Mouse (Mus musculus) left cerebral cortex, adult 11 months (tissue): ENCODE results near the gene Col4a1.

ENCODE experiments used
- DNase-seq: peaks from one replicate; pipeline ENCODE4 v3.0.0; 2022; ENCODE audit warnings: low spot score

Col4a1 gene

DNA sequence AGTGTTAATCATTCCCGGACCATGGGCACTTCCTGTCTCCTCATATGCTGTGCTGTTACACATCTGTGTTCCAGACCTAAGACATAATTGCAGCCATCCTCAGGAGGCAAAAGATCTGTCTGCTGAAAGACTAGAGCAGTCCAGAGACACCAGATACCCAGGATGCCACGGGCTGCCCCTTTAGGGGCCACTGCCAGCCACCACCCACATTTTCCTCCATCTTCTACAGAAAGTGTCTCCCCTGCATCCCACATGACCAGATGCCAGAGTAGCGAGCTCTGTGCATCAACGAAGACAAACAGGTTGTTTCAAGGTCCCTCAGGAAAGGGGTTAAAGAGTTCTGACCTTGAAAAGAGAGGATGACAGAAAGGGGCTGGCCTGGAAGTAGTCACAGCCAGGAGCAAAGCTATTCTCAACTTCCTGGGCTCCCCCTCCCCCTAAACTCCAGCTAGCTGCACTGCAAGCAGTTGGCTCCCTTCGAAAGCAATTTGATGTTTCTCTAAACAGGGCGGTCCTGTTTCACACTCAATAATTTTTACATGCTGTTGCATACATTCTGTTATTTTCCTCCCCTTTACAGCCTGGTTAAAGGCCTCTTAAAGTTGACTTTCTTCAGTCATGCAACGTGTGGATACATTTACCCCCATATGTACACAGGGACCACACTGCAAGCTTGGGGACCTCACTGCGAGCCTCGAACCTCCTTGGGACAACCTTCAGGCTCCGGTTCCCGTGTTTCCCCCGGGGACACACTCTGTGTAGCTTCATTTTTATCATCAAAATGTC, 13.9 kb downstream of the Col4a1 start:
- DNase-seq, result no peak

DNA sequence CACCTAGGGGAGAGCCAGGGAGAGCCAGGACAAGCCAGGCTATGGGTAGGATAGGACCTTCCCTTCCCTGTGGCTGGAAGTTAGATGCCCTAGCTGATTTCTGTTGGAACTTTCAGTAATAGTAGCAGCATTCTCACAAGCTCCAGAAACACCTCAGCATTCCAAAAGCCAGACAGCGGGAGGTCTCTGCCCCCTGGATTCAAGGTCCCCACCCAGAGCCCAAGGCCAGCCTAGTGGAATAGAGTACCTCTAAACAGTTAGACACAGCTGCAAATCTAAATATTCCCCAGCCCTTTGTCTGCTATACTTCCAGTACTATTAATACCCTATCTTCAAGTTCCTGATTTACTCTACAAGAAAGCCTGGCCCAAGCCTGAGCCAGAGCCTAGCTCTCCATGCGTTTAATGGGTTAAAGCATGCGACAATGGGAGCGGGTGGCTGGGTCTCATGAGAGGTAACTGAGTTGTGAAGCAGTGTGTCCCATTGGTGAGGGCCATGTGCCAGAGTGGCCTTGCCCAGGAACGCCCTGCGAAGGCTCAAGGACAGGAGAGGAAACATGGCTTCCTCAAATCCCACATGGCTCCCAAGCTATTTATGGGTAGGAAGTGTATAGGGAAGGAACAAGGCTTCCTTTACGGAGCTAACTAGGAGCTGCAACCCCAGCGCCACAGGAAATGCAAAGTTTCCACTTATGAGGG, 15.3 kb downstream of the Col4a1 start:
- no peak for DNase-seq

DNA sequence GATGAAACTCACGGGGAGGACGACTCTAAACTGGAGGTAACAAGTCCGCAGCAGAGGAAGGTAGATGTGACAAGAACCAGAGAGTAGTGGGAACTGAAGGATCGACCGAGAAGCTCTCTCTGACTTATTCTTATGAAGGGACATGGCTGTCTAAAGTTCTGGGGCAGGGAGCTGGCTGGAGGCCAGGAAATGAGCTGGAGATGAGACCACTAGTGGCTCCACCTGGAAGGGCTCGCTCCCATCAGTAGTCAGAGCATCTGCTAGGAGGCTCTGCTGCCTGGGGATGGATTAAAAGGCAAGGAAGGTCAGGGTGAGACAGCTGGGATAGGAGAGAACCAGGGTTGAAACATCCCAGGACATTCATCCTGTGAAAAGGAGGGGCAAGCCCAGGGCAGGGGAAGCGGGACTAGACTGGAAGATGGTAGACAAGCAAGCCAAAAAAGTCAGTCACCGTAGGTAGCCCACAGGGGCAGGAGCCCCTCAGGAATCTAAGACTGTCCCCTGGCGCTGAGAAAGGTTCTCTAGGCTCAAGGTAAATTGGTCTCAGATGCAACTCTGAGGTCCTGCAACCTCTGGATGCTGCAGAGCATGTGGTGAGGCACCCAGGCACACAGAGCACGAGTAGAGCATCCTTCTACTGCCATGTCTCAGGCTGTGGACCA, 16.2 kb downstream of the Col4a1 start:
- DNase-seq, result no peak

DNA sequence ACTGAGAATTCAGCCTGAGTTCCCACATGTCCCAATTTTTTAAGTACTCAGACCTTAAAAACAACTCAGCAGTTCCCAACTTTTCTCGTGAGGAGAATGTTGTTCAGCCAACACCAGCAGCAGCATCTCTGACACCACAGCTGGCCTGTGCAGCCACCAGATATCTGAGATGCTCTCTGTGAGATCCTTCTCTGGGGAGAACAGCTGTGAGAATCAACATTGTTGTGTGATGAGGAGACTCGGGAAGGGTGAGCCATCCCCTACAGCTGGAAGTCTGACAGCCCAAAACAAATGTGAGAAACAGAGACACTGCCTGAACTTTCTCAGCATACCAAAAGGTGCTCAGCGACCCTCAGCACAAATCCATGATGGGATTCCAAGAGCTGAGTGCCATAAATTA, 20.0 kb downstream of the Col4a1 start:
- no peak for DNase-seq

DNA sequence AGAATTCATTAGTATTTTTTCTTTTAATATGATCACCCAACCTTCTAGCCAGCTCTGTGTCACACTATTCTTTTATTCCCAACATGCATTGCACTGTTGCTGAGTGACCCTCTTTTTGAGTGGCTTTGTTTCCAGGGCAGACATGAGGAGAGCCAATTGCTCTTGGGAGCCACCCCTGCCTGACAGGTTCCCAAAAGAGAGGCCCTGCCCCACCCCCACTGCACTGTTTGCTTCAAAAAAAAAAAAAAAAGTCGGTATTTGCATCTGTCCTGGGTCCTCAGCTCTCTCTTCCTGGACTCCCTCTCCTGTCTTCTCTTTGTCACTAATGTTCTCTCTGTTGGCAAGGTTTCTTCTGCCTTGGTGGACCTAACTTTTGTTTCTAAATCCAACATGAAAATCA, 22.1 kb downstream of the Col4a1 start:
- no peak for DNase-seq

DNA sequence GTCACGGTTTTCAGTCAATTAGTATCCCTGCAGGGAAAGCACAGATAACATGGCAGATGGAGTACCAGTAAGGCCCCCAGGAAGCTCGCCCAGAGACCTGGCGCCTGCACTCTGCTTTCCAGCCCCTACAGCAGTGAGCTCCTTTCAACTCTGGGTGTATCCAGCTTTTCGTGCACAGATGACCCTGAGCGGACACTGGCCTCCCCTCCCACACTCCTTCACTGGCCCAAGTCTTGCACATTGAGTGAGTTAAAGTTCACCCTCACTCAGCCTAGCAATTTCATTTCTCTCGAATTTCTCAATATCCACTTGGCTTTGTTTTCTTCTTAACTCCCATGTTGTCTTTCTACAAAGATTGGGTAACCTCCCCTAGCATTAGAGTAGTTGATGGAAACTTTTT, 24.3 kb downstream of the Col4a1 start:
- no peak for DNase-seq

DNA sequence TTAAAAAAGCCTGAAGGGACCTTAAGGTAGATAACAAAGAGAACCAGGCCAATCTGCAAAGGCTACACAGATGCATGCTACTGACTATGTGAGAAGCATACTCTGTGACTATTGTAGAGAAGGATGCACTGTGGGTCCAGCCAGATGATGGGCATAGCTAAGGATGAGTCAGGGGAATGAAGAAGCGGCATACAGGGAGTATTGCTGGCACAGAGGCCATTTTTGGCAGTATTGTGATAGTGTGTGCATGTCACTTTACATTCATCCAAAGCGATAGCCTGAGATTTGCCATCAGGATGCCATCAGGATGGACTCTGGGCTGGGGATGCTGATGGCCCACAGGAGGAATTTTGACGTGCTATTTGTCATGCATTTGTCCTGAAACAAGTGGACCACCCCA, 25.5 kb downstream of the Col4a1 start:
- no peak for DNase-seq

DNA sequence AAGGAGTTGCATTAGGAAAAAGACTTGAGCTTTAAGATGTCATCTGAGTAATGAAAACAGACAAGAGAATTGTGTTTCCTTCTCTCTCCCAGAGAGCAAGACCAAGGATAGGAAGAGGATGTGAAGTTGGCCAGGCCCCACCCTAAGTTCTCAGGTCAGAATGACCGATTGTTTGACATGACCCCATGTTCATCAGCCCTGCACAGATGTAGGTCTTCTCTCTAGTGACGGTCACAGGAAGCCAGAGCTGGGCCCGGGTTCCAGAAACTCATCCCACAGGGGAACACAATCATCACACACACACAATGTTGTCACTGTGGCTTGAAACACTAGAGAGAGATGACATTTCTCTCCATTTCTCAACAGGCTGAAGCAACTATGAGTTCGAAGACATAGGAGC, 27.2 kb downstream of the Col4a1 start:
- DNase-seq, result no peak

DNA sequence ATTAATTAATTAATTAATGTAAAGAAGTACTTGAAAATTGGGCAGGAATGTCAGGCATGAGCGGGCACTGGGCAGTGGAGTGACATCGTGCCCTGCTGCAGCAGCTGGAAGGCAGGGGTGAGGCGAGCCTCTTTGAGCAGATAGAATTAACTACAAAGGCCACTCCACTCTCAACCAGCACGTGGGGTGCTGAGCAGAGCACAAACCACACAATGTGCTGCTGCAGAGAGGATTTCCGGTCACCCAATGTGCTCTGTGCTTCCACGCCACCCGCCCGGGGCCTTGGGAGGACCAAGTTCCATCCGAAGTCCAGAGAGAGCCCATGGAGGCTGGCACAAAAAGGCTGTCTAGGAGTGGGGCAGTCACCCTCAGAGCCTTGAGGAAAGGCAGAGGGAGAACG, 29.4 kb downstream of the Col4a1 start:
- no peak for DNase-seq

DNA sequence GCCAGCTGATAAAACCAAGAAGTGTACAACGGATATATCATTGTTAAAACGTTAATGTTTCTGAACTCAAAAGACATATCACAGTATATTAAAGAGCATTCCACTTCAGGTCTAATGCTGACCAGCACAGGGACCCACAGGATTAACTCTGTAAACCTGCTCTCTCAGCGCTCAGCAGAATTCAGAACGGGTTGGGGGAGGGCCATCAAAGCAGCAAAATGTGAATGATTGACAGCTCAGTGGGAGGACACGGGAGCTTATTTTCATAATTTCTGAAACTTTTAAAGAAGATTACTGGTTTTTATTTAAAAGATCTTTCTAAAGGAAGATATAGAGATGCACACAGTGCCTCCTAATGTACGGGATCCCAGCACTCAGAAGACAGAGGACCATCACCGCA, 29.9 kb downstream of the Col4a1 start:
- no peak for DNase-seq

DNA sequence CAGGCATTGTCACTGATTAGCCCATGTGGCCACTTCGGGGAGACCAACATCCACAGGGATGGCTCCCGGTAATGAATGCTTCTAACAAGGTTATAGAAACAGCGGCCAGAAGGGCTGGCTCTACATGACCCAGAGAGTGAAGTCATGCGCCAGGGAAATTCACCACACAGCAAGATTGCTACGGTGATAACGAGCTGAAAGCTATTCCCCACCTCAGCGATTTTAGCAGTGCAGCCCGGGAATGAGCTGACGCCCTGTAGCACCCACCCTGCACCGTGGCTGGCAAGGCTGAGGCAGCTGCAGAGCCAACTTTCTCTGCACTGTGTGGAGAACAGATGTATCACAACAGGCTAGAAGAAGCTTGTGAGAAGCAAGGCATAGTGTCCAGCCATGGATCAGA, 30.5 kb downstream of the Col4a1 start:
- DNase-seq, result no peak

DNA sequence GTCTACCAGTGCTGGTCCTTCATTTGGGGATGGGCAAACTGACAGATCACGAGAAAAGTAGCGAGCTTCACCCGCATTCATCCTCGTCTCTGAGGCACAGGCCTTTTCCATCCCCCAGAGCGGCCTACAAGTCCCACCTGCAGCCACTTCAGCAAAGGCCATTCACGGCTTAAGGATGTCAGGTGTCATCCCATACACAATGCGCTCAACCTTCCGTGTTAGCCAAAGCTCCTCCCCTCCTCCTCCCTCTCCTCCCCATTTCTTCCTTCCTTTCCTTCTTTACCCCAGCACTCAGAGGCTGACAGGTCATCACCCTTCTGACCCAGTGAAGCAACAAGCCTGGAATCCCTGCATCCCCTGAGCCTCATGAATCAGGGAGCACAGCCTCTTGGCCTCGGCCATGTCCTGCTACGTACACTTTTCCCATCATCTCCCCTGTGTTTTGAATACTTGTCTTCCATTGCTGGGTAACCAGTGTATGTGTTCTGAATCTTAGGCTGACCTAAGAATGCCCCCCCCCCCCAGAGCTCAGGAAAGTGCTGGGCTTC, 31.8 kb downstream of the Col4a1 start:
- DNase-seq, result no peak

DNA sequence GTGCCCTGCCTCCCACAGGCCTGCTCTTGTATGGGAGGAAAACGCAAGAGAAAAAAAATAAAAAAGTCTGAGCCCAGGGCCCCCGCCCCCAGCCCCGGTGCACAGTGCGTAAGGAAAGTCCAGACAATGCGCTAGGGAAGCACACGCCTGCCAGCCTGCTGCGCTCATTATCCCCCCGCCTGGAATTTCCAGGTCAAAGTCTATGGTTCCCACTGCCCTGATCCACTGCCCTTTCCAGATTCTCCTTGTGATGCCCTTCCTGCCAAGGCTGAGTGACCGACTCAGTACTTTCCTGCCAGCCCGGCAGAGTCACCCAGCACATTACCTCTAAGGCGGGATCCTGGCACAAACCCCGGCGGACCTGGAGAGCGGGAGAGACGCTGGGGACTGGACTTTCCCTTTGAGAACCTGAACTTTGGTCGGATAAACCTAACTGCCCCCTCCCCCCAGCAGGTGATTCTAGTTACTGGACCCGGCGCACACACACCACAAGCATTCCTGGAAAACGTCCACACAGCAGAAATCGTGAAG, 33.3 kb downstream of the Col4a1 start:
- no peak for DNase-seq

DNA sequence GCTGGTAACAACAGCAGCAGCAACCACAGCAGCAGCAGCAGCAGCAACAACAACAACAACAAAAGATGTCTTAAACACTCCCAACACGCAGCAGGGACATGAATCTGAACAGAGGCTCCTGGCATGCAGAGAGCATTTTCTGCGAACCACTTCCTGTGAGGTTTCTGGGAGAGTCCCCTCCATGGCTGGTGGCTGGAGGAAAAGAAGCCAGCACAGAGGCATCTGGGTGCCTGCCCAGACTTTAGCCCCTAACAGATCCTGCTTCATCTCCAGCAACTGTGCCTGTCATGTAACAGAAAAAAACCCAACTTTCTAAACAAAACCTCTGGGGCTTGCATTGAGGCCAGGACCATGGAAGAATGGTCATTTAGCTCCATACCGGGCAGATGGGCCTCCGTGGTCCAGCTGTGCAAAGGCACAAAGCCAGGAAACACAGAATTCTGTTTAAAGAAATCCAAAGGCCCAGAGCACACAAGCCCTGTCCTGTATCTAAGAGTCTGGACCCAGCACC, 34.5 kb downstream of the Col4a1 start:
- no peak for DNase-seq

DNA sequence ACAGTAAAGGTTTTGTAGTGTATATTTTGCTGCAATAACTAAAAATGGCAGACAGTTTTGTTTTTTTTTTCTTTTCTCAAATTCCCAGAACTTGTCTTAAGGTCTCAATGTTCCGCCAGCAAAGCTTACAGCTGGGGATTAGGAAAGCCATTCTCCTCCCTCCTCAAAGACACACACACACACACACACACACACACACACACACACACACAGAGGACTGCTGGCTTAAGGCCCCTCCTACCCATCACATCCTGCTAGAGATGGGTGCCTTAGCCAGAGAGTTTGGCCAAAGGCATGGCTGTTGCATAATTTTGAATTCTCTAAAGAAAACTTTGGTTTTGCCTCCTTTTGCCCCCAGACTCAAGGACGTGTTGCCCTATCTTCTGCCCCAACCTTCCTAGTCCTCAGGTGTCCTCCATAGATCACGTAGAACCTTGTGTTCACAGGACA, 35.0 kb downstream of the Col4a1 start:
- DNase-seq, result no peak

DNA sequence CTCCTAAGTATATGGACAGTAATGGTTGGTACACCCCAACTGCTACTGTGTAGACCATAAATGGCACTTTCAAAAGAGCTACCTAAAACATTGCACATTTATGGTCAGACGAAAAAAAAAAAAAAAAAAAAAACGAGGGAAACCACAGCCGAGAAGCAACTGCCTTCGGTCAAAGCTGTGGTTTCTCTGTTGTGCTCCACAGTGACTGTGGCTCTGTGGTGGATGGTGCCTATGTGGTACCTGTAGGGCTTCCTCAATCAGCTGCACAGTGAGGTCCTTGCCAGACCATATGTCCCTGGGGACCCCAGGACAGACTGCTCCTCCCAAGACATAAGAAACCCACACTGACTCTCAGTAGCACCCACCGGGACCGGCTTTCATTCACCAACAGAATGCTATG, 36.3 kb downstream of the Col4a1 start:
- no peak for DNase-seq

DNA sequence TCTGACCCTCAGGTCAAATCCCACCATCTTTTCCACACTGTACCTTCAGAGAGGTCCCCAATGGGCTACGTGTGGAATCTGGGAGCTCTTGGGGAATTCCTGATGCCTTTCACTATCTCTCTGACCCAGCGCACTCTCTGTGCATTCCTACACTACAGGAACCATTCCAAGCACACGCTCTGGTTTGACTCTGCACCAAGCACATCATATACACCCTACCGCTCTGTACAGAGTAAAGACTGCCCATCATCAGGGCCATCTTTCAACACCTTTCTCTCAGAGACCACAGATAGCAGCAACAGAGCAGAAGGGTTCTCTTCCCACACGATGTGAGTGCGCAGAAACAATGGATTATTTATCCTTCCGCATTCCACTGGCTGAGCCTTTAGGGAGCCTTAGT, 38.2 kb downstream of the Col4a1 start:
- DNase-seq, result no peak

DNA sequence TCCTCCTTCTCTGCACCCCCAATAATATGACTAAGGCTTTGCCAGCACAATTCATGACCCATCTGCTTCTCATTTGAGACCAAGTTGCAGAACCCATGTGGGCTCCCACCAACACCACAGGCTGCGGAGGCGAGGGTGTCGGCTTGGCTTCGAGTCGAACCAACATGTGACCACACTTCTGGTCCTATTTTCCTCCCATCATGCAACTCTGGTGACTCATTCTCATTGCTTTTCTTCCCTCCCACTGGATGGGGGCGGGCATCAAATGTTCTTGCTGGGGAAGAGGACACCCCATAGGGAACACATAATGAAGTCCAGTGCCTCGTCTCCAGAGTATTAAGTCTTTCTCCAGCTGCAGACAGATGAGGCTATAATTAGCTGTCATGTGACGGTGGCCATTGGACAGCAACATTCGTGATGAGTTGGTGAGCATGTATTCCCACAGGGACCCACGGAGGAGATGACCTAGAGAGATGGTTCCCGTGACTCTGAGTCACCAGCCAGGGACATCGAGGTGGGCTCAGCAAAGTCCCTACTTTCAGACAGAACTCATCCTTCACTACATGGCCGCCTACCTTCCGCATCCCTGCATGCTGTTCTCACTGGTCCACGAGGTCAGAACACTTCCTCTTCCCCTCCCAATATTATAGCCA, 39.0 kb downstream of the Col4a1 start:
- DNase-seq, result peak; percentile 77

DNA sequence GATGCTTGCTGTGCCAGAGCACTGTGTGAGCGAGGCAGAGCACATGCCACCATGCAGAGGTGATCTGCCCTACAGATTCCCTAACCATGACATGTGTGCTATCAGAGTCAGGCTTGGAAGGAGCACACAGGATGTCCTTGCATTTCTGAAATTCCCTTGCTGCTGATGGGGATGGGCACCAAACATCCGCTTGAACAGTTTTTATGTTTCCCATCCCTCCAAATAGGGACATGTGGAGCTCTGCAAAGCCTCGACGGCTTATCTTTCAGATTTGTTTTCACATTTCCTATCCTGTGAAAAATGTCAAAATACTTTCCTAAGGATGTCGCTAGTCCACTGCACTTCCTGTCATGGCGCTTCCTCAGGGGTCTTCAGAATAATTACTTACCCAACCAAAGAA, 40.4 kb downstream of the Col4a1 start:
- DNase-seq, result no peak

DNA sequence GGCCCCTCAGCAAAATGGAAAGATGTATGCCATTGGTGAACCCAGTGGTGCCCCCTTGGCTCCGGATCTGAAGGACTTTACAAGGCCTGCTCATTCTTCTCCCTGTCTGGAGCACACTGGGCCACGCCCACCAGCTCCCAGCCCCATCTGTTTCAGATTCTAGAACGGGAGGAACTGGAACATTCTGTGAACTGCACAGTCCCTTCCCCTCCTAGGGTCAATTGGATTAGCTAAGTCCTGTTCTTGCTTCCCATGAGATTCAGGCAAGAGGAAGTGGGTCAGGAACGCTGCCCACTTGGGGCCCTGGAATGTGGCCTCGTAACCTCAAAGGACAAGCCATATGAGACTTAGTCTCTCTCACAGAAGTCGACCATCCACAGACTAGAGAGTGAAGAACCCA, 41.8 kb downstream of the Col4a1 start:
- DNase-seq, result no peak

DNA sequence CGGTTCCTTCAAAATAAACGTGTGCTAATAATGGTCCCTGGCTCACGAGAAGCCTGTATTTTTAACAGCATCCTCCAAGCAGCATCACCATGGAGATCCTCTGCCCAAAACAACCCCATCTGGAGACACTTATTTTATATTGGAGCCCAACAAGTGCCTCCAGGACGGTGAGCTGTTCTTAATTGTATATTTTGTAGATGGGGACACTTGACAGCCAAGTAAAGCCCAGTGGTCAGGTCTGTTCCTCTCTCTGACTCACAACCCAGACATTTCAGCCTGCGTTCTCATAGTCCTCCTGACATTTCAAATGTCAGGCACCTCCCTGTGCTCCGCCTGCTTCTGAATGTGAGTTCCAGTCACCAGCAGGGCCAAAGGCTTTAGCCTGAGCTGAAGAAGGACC, 43.9 kb downstream of the Col4a1 start:
- no peak for DNase-seq

DNA sequence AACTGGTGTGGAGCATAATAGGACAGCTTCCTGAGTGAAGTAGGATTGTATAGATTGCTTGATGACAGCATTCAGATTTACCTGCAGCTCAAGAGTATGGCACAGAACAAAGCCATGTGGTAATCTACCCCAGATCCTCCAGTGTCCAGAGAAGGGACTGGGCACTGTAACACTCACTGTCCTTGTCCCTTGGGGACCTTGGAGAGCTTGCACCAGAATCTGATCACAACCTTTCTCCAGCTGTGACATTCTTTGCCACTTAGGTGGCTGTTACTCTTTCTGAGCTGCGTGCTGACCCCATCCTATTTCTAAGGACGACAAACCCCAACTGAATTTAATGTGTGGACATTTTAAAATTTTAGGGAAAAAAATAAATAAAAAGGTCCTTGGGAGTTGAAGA, 46.2 kb downstream of the Col4a1 start:
- no peak for DNase-seq
